Mouse (Mus musculus): ENCODE results near the gene Nyap1.

Nyap1 gene

GRCm38 (mm10) chr5:137741023-137741931, at the start of gene Nyap1:
Gene Nyap1 (minus strand): TSS chr5:137741607.
- peak; percentile 76 for DNase-seq (ENCODE audit: low spot score)

DNA sequence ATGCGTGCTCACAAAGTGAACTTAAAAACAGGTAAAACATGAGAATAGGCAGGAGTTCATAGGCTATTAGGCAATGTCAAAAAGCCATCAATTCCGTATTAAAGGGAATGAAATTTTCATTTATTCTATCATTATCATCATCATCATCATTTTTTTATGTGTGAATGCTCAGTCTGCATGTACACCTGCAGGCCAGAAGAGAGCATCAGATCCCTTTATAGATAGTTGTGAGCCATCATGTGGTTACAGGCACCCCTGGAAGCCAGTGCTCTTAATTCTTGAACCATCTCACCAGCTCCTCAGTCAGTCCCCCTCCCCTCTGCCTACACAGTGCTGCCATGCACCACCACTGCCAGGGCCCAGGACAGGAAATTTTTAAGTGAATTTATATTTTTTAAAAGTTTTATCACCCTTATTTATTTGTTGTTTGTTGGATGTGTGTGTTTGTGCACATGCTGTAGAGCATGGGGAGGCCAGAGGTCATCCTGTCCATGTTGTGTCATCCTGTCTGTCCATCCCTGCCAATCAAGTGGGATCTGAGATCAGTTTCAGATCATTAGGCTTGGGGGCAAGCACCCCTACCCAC, 47.6 kb upstream of the Nyap1 start:
- DNase-seq (ENCODE audit: low spot score), result no peak

DNA sequence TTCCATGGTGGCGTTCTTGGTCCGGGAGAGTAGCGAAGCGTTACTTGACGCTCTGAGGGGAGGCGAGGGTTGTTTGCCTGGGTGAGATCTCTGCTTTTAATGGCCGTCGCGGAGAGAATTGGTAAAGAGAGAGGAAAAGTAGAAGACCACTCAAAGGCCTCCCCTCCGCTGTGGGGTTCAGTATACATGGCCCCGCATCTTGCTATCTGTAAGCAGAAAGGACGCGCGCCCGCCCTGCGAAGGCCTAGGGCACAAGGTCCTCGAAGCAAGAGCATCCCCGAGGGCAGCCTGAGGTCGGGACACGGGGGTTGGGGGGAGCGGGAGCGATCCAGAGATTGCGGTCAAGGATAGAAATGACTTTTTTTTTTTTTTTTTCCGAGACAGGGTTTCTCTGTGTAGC, 46.8 kb upstream of the Nyap1 start:
- DNase-seq (ENCODE audit: low spot score), result no peak

- DNase-seq (ENCODE audit: low spot score), result peak; percentile 92
Measured at GRCm38 (mm10) chr5:137787151-137787928, 45.9 kb upstream of the Nyap1 start, which contains the start of the genes Mepce and Zcwpw1. Gene Mepce (minus strand): TSS chr5:137787655. Gene Zcwpw1 (plus strand): TSS chr5:137787798.

GRCm38 (mm10) chr5:137786109-137786942, 44.9 kb upstream of the Nyap1 start:
- peak; percentile 96 for DNase-seq (ENCODE audit: low spot score)

DNA sequence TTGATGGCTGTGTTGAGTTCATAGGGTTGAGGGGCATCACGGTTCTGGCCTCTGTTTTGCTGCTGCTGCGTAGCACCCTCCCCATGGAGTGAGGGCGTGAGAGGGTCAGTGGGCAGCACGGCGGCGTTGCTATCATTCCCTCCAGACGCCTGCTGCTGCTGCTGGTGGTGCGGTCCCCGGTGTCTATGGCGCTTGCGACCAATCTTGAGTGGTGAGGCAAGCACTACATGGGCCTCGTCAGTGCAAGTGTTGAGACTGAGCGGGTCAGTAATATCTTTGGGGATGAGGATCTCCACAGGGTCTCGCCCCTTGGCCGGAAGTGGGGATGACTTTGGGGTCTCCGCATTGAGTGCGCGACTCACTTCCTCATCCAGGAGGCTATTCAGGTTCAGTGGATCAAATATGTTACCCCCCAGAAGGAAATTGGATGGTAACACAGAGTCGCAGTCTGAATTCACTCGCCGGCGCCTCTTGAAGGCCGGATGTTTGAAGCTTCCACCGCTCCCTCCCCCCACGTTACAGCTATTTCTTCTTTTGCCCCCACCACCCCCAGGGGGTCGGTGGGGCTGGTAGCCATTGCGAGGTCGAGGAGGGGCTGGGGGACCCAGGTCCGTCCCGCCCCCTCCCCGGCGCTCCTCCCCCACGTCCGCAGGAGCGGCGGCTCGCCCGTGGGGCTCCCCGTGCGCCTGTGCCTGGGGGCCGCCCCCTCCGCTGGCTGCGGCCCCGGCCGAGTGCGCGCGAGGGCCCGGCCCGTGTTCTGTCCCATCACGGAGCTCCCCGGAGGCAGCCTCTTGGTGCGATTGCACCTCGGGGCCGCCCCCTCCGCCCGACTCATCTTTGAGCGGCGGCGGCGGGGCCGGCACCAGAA, 44.0 kb upstream of the Nyap1 start:
- DNase-seq (ENCODE audit: low spot score), result peak; percentile 15

- no peak for DNase-seq (ENCODE audit: low spot score)
Measured at GRCm38 (mm10) chr5:137784546-137784945, 43.1 kb upstream of the Nyap1 start.

GRCm38 (mm10) chr5:137783901-137784540, 42.6 kb upstream of the Nyap1 start:
- no peak for DNase-seq (ENCODE audit: low spot score)

GRCm38 (mm10) chr5:137782776-137783522, 41.5 kb upstream of the Nyap1 start:
- no peak for DNase-seq (ENCODE audit: low spot score)

DNA sequence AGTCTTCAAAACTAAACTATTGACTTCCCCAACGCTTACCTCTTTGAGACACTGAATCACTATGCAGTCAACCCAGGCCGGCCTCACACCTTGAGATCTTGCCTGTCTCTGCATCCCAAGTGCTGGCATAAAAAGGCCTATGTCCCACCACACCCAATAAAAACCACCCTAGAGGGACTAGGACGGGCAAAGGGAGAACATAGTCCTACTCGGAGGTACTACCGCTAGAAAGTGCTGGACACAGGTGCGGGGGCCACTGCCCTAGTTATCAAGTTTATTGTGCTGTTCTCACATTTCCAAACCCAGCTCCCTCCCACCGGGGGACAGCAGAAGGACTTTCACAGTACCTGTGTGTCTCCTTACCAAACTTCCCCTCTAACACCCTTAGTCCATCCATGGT, 40.3 kb upstream of the Nyap1 start:
- DNase-seq (ENCODE audit: low spot score), result no peak

DNA sequence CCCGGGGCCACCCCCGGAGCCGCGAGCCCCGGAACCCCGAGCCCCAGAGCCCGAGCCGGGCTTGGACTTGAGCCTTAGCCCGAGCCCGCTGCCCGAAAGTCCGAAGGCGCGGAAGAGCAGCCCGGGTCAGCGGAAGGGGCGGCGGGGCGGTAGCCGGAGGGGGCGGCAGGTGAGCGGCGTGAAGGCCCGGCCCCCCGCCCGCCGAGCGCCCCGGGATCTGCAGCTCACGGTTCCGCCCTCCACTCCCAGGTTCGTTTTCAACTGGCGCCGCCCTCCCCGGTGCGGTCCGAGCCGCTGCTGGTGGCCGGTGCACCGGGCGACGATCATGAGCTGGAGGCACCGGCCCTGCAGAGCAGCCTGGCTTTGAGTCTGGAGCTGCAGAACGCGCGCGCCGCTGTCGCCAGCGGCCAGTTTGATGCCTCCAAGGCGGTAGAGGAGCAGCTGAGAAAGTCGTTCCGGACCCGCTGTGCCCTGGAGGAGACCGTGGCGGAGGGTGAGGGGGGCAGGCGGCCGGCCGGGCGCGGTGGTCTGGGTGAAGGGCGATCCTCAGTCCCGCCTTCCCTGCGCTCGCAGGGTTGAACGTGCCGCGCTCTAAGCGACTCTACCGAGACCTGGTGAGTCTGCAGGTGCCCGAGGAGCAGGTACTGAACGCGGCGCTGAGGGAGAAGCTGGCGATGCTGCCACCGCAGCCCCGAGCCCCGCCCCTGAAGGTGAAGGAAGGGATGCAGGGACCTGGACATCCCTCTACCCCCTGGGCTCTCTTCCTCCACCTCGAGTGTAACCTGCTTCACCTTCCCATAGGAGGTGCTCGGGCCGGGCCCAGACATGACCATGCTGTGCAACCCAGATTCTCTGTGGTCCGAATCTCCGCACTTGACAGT, 37.9 kb upstream of the Nyap1 start:
- no peak for DNase-seq (ENCODE audit: low spot score)

GRCm38 (mm10) chr5:137778635-137779034, 37.2 kb upstream of the Nyap1 start, which contains the start of gene Ppp1r35:
Gene Ppp1r35 (plus strand): TSS chr5:137778849.
- DNase-seq (ENCODE audit: low spot score), result peak; percentile 88

DNA sequence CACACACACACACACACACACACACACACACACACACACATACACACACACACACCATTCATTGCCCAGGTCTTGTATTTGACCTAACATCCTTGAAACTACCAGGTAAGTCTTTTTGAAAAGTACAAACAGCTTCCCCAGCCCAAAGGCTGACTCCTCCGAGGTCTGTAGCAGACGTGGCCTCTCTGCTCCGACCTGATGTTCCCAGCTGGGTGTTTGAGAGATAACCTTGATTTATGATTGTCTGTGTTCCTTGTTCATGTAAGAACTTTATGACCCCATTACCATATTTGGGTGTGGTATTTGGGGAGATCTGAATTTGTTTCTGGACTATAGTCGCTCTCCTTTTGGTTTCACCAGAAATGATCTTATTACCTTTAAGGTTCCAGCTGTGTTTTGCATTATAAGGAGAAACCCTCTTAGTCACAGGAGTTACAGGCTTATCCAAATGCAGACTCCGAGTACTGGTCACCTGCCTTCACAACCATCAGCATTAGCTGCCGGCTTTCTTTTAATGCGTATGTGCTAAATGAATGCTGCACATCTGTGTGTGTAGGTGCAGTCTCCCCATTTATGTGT, 35.9 kb upstream of the Nyap1 start:
- no peak for DNase-seq (ENCODE audit: low spot score)

- no peak for DNase-seq (ENCODE audit: low spot score)
Measured at GRCm38 (mm10) chr5:137776408-137776918, 35.1 kb upstream of the Nyap1 start.

DNA sequence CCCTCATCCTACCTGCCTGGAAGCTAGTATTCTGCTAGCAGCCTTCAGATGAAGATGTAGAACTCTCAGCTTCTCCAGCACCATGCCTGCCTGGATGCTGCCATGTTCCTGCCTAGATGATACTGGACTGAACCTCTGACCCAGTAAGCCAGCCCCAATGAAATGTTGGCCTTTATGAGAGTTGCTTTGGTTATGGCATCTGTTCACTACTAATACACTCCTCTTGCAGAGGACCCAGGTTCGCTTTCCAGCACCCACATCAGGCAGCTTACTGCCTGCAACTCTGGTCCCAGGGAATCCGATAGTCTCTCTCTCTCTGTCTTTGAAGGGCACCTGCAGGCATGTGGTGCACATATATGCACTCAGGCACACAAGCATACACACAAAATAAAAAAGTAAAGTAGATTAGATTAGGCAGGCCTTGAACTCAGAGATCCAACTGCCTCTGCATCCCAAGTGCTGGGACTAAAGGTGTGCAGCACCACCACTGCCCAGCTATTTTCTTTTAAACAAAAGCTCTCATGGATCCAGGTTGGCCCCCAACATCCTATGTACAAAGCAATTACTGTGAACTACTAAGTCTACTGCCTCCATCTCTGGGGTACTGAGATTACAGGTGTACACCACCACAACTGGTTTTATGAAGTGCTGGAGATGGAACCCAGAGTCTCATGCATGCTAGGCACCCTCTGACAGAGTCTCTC, 34.3 kb upstream of the Nyap1 start:
- DNase-seq (ENCODE audit: low spot score), result no peak

GRCm38 (mm10) chr5:137772755-137773154, 31.3 kb upstream of the Nyap1 start:
- DNase-seq (ENCODE audit: low spot score), result no peak

DNA sequence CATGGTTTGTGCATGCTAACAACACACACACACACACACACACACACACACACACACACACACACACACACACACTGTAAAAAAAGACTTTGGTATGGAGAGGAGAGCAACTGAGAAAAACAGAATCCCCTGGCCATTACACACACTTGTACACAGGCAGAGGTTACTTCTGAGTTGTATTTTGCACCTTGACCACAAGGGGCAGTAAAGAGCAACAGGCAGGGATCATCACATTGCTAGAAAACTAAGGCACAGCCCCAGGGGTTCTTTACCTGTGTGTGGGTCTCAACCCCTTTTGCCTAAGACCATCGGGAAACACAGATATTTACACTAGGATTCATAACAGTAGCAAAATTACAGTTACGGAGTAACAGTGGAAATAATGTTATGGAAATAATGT, 29.3 kb upstream of the Nyap1 start:
- no peak for DNase-seq (ENCODE audit: low spot score)

Measured in ovary, postnatal 10 days (tissue).